Comparison of ENCODE assay signal across 19 mouse cellular contexts in the genomic region with DNA sequence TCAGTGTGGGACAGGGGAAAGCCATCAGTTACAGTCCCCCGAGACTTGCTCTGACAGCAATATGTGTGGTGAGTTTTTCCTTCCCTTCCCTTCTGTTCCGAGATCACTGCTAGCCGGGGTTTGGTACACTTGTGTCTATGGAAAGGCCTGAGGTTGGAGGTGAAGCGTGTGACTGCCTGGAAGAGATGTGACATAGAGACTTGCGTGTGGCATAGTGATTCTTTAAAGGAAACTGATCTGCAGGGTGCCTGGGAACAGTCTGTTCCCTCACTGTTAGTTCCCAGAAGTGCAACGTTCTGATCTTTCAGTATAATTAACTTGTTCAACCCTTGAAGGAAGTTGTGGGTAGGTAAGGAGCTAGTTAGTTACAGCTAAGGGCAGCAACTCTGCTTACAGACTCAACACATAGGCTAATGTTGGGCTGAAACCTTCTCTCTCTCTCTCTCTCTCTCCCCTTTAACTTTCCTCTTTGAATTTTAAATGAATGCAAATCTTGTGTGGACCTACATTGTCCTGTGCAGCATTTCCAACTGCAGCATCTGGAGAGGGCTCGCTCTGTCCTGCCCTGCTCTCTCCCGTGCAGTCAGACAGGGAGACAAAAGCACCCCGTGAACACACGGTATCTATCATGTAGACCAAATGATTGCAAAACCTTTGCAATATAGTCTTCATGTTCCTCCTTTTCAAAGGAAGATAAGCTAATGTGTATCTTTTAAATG. TPM values are rescaled to one million over a fixed set of nuclear protein-coding genes. Genes with fewer than 3 reads are reported as not detected.
A peak's percentile ranks its signal among the peaks of the same experiment; 100 is the strongest.
DNase-seq lines count a peak whose midpoint lies in the region; ATAC-seq lines count a peak whose summit lies in the region.
"Had no signal": no experiment of that assay in that cellular context is flagged by ENCODE, and none has a peak within 500 bp of the region (broad histone marks: within the 10 kb centered on the region; RNA-seq: fewer than 3 reads in every experiment).

No protein-coding gene starts in this region.

- no peak overlapping the region for H3K9ac ChIP-seq in hindbrain, embryonic 16.5 days (ENCODE audit: low read depth, low read length)
- no peak overlapping the region for H3K9ac ChIP-seq in midbrain, embryonic 11.5 days (ENCODE audit: low read length)
- H3K9ac ChIP-seq in midbrain, embryonic 15.5 days: no peak overlapping the region
- H3K9ac ChIP-seq: embryonic facial prominence, embryonic 15.5 days; hindbrain, embryonic 14.5 days; kidney, embryonic 15.5 days; limb, embryonic 15.5 days; liver, embryonic 15.5 days had no signal

- H3K27me3 ChIP-seq in hindbrain, embryonic 10.5 days (ENCODE audit: insufficient read depth, poor library complexity, severe bottlenecking): no peaks in the 10 kb centered on the region
- H3K27me3 ChIP-seq in hindbrain, embryonic 16.5 days (replicated peaks; ENCODE audit: control insufficient read depth, insufficient read depth, low read length): no peaks in the 10 kb centered on the region
- no peaks in the 10 kb centered on the region for H3K27me3 ChIP-seq in midbrain, embryonic 11.5 days (ENCODE audit: control insufficient read depth, insufficient read depth, low read length)
- H3K27me3 ChIP-seq in midbrain, embryonic 15.5 days (replicated peaks): no peaks in the 10 kb centered on the region
- H3K27me3 ChIP-seq: embryonic facial prominence, embryonic 15.5 days; kidney, embryonic 15.5 days; limb, embryonic 15.5 days; liver, embryonic 15.5 days had no signal

- peak; percentile 11 for DNase-seq in hindbrain, embryonic 10.5 days (ENCODE audit: low spot score)
- DNase-seq in midbrain, embryonic 11.5 days (ENCODE audit: low spot score, missing footprints): no peak
- DNase-seq in R1 (ENCODE audit: low read depth, low spot score): peak; percentile 43
- no peak for DNase-seq in adrenal gland, postnatal 25 days
- DNase-seq: adrenal gland, postnatal 14 days; cerebellum, adult 9-11 months; gastrocnemius, postnatal 14 days; left cerebral cortex, postnatal 4 days had no signal

- 57% methylated on average over 10 of the region's 10 CpGs for WGBS in hindbrain, embryonic 10.5 days
- WGBS in hindbrain, embryonic 16.5 days: 40% methylated on average over 10 of the region's 10 CpGs
- 36% methylated on average over 10 of the region's 10 CpGs for WGBS in midbrain, embryonic 11.5 days
- WGBS in midbrain, embryonic 15.5 days: 24% methylated on average over 10 of the region's 10 CpGs

- H3K9me3 ChIP-seq in hindbrain, embryonic 10.5 days: no peaks in the 10 kb centered on the region
- no peaks in the 10 kb centered on the region for H3K9me3 ChIP-seq in hindbrain, embryonic 16.5 days (ENCODE audit: control insufficient read depth, low read length)
- no peaks in the 10 kb centered on the region for H3K9me3 ChIP-seq in midbrain, embryonic 11.5 days (ENCODE audit: control insufficient read depth, low read length)
- H3K9me3 ChIP-seq in midbrain, embryonic 15.5 days: no peaks in the 10 kb centered on the region
- H3K9me3 ChIP-seq: embryonic facial prominence, embryonic 15.5 days; kidney, embryonic 15.5 days; limb, embryonic 15.5 days; liver, embryonic 15.5 days had no signal

- no peak overlapping the region for H3K4me2 ChIP-seq in hindbrain, embryonic 16.5 days (ENCODE audit: low read length)
- H3K4me2 ChIP-seq in midbrain, embryonic 11.5 days: no peak overlapping the region
- H3K4me2 ChIP-seq in midbrain, embryonic 15.5 days: no peak overlapping the region
- H3K4me2 ChIP-seq: embryonic facial prominence, embryonic 15.5 days; hindbrain, embryonic 14.5 days; kidney, embryonic 15.5 days; limb, embryonic 15.5 days; liver, embryonic 15.5 days had no signal

- no peak for ATAC-seq in hindbrain, embryonic 16.5 days
- peak; percentile 77; the same call in 1 of the 2 replicates for ATAC-seq in midbrain, embryonic 11.5 days (ENCODE audit: low FRiP score)
- no peak for ATAC-seq in midbrain, embryonic 15.5 days (replicated peaks)
- no peak for ATAC-seq in cerebellum, adult (ENCODE audit: insufficient number of reproducible peaks, low FRiP score, low TSS enrichment)
- ATAC-seq: forebrain, embryonic 14.5 days; intestine, postnatal 0 days had no signal

- no peaks in the 10 kb centered on the region for H3K36me3 ChIP-seq in hindbrain, embryonic 10.5 days
- H3K36me3 ChIP-seq in hindbrain, embryonic 16.5 days (ENCODE audit: control insufficient read depth, insufficient read depth, low read length): no peaks in the 10 kb centered on the region
- no peaks in the 10 kb centered on the region for H3K36me3 ChIP-seq in midbrain, embryonic 11.5 days (ENCODE audit: control insufficient read depth, insufficient read depth, low read length)
- H3K36me3 ChIP-seq in midbrain, embryonic 15.5 days (replicated peaks): no peaks in the 10 kb centered on the region
- H3K36me3 ChIP-seq: embryonic facial prominence, embryonic 15.5 days; kidney, embryonic 15.5 days; limb, embryonic 15.5 days; liver, embryonic 15.5 days had no signal

- peak overlapping the region; percentile 73 for H3K27ac ChIP-seq in hindbrain, embryonic 10.5 days
- no peak overlapping the region for H3K27ac ChIP-seq in hindbrain, embryonic 16.5 days (ENCODE audit: low read depth, low read length)
- 0 out of 2 replicates have a peak overlapping the region, but pooled peaks have one; percentile 21 for H3K27ac ChIP-seq in midbrain, embryonic 11.5 days (ENCODE audit: low read depth, low read length)
- no peak overlapping the region for H3K27ac ChIP-seq in midbrain, embryonic 15.5 days
- H3K27ac ChIP-seq: embryonic facial prominence, embryonic 15.5 days; hindbrain, embryonic 14.5 days; kidney, embryonic 15.5 days; limb, embryonic 15.5 days; liver, embryonic 15.5 days; macrophage had no signal

- peaks cover 13% of the 10 kb centered on the region for H3K4me1 ChIP-seq in hindbrain, embryonic 10.5 days (replicated peaks)
- no peaks in the 10 kb centered on the region for H3K4me1 ChIP-seq in hindbrain, embryonic 16.5 days (ENCODE audit: control insufficient read depth, insufficient read depth, low read depth, low read length)
- peaks cover 6% of the 10 kb centered on the region; the same call in 1 of the 2 replicates for H3K4me1 ChIP-seq in midbrain, embryonic 11.5 days (ENCODE audit: control insufficient read depth, insufficient read depth, low read length)
- H3K4me1 ChIP-seq in midbrain, embryonic 15.5 days: peaks cover 7% of the 10 kb centered on the region
- H3K4me1 ChIP-seq: embryonic facial prominence, embryonic 15.5 days; kidney, embryonic 15.5 days; limb, embryonic 15.5 days; liver, embryonic 15.5 days had no signal

- no peak overlapping the region for H3K4me3 ChIP-seq in hindbrain, embryonic 10.5 days
- H3K4me3 ChIP-seq in hindbrain, embryonic 16.5 days (ENCODE audit: low read length): no peak overlapping the region
- H3K4me3 ChIP-seq in midbrain, embryonic 11.5 days (ENCODE audit: low read depth, low read length): no peak overlapping the region
- no peak overlapping the region for H3K4me3 ChIP-seq in midbrain, embryonic 15.5 days
- H3K4me3 ChIP-seq: embryonic facial prominence, embryonic 15.5 days; kidney, embryonic 15.5 days; limb, embryonic 15.5 days; liver, embryonic 15.5 days had no signal

RNA-seq across cellular contexts. Expression of gene Mkln1, which starts 53.0 kb away (rescaled TPM):
- polyA plus RNA-seq in hindbrain, embryonic 10.5 days (2016; fragmentation: Nextera tagmentation; extraction: Ambion mirVana): 201 and 212 TPM in 2 replicates
- 119 and 123 TPM in 2 replicates for polyA plus RNA-seq in hindbrain, embryonic 16.5 days (2015; fragmentation: Nextera tagmentation; extraction: Ambion mirVana)
- 217 and 249 TPM in 2 replicates for polyA plus RNA-seq in midbrain, embryonic 11.5 days (2014; fragmentation: Nextera tagmentation; extraction: Ambion mirVana)
- polyA plus RNA-seq in midbrain, embryonic 15.5 days (2015; fragmentation: Nextera tagmentation; extraction: Ambion mirVana): 124 and 126 TPM in 2 replicates
- 182 and 190 TPM in 2 replicates for total RNA-seq in adrenal gland, postnatal 25 days (2021)

Comparison
In these comparisons a context has a peak if more than half of its experiments do, and no peak if none do; other contexts are left out.
1. H3K27ac ChIP-seq: peak in hindbrain, embryonic 10.5 days (single experiment) and midbrain, embryonic 11.5 days (single experiment); none in hindbrain, embryonic 16.5 days (single experiment) and midbrain, embryonic 15.5 days (single experiment).
2. DNase-seq: peak in hindbrain, embryonic 10.5 days (single experiment) and R1 (single experiment); none in midbrain, embryonic 11.5 days (single experiment) and adrenal gland, postnatal 25 days (single experiment).